ENCODE assay signal across 24 mouse cellular contexts in genomic region chr16:8504271-8504670, GRCm38 (mm10). TPM values are rescaled to one million over a fixed set of nuclear protein-coding genes. Genes with fewer than 3 reads are reported as not detected.
DNase-seq lines count a peak whose midpoint lies in the region; ATAC-seq and TF ChIP-seq lines count a peak whose summit lies in the region.
"Had no signal": no experiment of that assay in that cellular context is flagged by ENCODE, and none has a peak within 500 bp of the region (broad histone marks: within the 10 kb centered on the region; RNA-seq: fewer than 3 reads in every experiment).

No protein-coding gene starts in this region.

- H3K9me3 ChIP-seq in intestine, postnatal 0 days (ENCODE audit: control insufficient read depth), result no peaks in the 10 kb centered on the region
- no peaks in the 10 kb centered on the region for H3K9me3 ChIP-seq in intestine, embryonic 15.5 days
- H3K9me3 ChIP-seq in lung, postnatal 0 days (ENCODE audit: low read length), result no peaks in the 10 kb centered on the region
- no peaks in the 10 kb centered on the region for H3K9me3 ChIP-seq in limb, embryonic 14.5 days (ENCODE audit: control insufficient read depth, low read length)
- H3K9me3 ChIP-seq: forebrain, embryonic 13.5 days; G1E; heart, embryonic 10.5 days; liver, embryonic 15.5 days had no signal

- no peak for TF ChIP-seq POLR2A in limb, embryonic 14.5 days (IDR thresholded peaks at IDR 0.05; ENCODE audit: borderline replicate concordance, extremely low read depth, insufficient read depth, insufficient read length)

- WGBS in intestine, postnatal 0 days, result 26% methylated on average over 2 of the region's 2 CpGs
- WGBS in intestine, embryonic 15.5 days, result 30% methylated on average over 2 of the region's 2 CpGs
- WGBS in lung, postnatal 0 days, result 45% methylated on average over 2 of the region's 2 CpGs
- WGBS in limb, embryonic 14.5 days, result 49% methylated on average over 2 of the region's 2 CpGs

- peak; percentile 42 for TF ChIP-seq CTCF in intestine, postnatal 0 days (IDR thresholded peaks at IDR 0.05; ENCODE audit: low read depth)
- no peak; the same call in 1 of the 2 replicates for TF ChIP-seq CTCF in lung, postnatal 0 days (IDR thresholded peaks at IDR 0.05)

- peak; percentile 31 to 44 for DNase-seq in adrenal gland, postnatal 36 days
- no peak for DNase-seq in adrenal gland, adult 2 months
- DNase-seq in lung, postnatal 0 days (ENCODE audit: low spot score), result peak; percentile 19
- no peak for DNase-seq in lung, postnatal 25 days (ENCODE audit: low spot score)
- DNase-seq in limb, embryonic 14.5 days (ENCODE audit: low spot score), result peak; percentile 21
- no peak for DNase-seq in left cerebral cortex, adult 11 months (ENCODE audit: low spot score)
- DNase-seq: B cell, adult 2 months; cerebellum, adult 18-20 months; cerebellum, postnatal 36 days; gastrocnemius, adult 2 months; kidney, adult 11 months; kidney, postnatal 36 days; liver; lung, postnatal 14 days; midbrain, embryonic 14.5 days; right cerebral cortex, postnatal 14 days had no signal

- no peak for TF ChIP-seq EP300 in lung, postnatal 0 days (IDR thresholded peaks at IDR 0.05)

- H3K27ac ChIP-seq in intestine, postnatal 0 days (ENCODE audit: low read depth, low read length), result no peak overlapping the region
- no peak overlapping the region for H3K27ac ChIP-seq in intestine, embryonic 15.5 days
- H3K27ac ChIP-seq in lung, postnatal 0 days (ENCODE audit: low read length), result no peak overlapping the region
- H3K27ac ChIP-seq in limb, embryonic 14.5 days (replicated peaks; ENCODE audit: low read depth, low read length), result no peak overlapping the region
- H3K27ac ChIP-seq: forebrain, embryonic 13.5 days; gastrocnemius, adult 2 months; heart, embryonic 10.5 days; hindbrain, postnatal 0 days; liver, embryonic 15.5 days had no signal

- no peak for ATAC-seq in intestine, postnatal 0 days
- no peak for ATAC-seq in intestine, embryonic 15.5 days
- no peak for ATAC-seq in lung, postnatal 0 days
- ATAC-seq in limb, embryonic 14.5 days (ENCODE audit: low FRiP score, low read depth), result no peak
- ATAC-seq: activated CD4-positive, CD25-positive, alpha-beta regulatory T cell, adult 4 months; forebrain, embryonic 13.5 days; hindbrain, postnatal 0 days had no signal

- no peaks in the 10 kb centered on the region for H3K36me3 ChIP-seq in intestine, postnatal 0 days (ENCODE audit: control insufficient read depth, insufficient read depth)
- no peaks in the 10 kb centered on the region for H3K36me3 ChIP-seq in intestine, embryonic 15.5 days
- no peaks in the 10 kb centered on the region for H3K36me3 ChIP-seq in lung, postnatal 0 days (ENCODE audit: insufficient read depth, low read length)
- H3K36me3 ChIP-seq in limb, embryonic 14.5 days (ENCODE audit: control insufficient read depth, insufficient read depth, low read length), result no peaks in the 10 kb centered on the region
- H3K36me3 ChIP-seq: G1E; heart, embryonic 10.5 days; liver, embryonic 15.5 days had no signal

- no peak overlapping the region for H3K4me2 ChIP-seq in intestine, postnatal 0 days (replicated peaks; ENCODE audit: low read depth)
- H3K4me2 ChIP-seq in intestine, embryonic 15.5 days (replicated peaks), result no peak overlapping the region
- H3K4me2 ChIP-seq in lung, postnatal 0 days (replicated peaks; ENCODE audit: low read depth, low read length), result no peak overlapping the region
- H3K4me2 ChIP-seq in limb, embryonic 14.5 days (replicated peaks; ENCODE audit: low read depth, low read length, severe bottlenecking), result no peak overlapping the region
- H3K4me2 ChIP-seq: forebrain, embryonic 13.5 days; liver, embryonic 15.5 days had no signal

- H3K27me3 ChIP-seq in intestine, postnatal 0 days (replicated peaks; ENCODE audit: control insufficient read depth, insufficient read depth, low read length), result no peaks in the 10 kb centered on the region
- H3K27me3 ChIP-seq in intestine, embryonic 15.5 days (replicated peaks), result no peaks in the 10 kb centered on the region
- H3K27me3 ChIP-seq in lung, postnatal 0 days (replicated peaks; ENCODE audit: insufficient read depth, low read length), result no peaks in the 10 kb centered on the region
- no peaks in the 10 kb centered on the region for H3K27me3 ChIP-seq in limb, embryonic 14.5 days (ENCODE audit: control insufficient read depth, insufficient read depth, low read length)
- H3K27me3 ChIP-seq: liver, embryonic 15.5 days had no signal

- no peak overlapping the region for H3K9ac ChIP-seq in intestine, postnatal 0 days (ENCODE audit: low read depth, low read length)
- no peak overlapping the region for H3K9ac ChIP-seq in intestine, embryonic 15.5 days
- no peak overlapping the region for H3K9ac ChIP-seq in lung, postnatal 0 days (replicated peaks; ENCODE audit: low read depth)
- H3K9ac ChIP-seq in limb, embryonic 14.5 days (ENCODE audit: low read depth, low read length, severe bottlenecking), result no peak overlapping the region
- H3K9ac ChIP-seq: forebrain, embryonic 13.5 days; liver, embryonic 15.5 days had no signal

- H3K4me3 ChIP-seq in intestine, postnatal 0 days (ENCODE audit: low read depth, low read length), result no peak overlapping the region
- H3K4me3 ChIP-seq in intestine, embryonic 15.5 days (replicated peaks), result no peak overlapping the region
- H3K4me3 ChIP-seq in lung, postnatal 0 days (ENCODE audit: low read depth, low read length), result no peak overlapping the region
- no peak overlapping the region for H3K4me3 ChIP-seq in limb, embryonic 14.5 days (replicated peaks; ENCODE audit: low read length)
- H3K4me3 ChIP-seq: forebrain, embryonic 13.5 days; gastrocnemius, adult 2 months; heart, embryonic 10.5 days; liver, embryonic 15.5 days had no signal

- H3K4me1 ChIP-seq in intestine, postnatal 0 days (replicated peaks; ENCODE audit: control insufficient read depth, insufficient read depth, low read length), result no peaks in the 10 kb centered on the region
- no peaks in the 10 kb centered on the region for H3K4me1 ChIP-seq in intestine, embryonic 15.5 days (replicated peaks)
- no peaks in the 10 kb centered on the region for H3K4me1 ChIP-seq in lung, postnatal 0 days (ENCODE audit: insufficient read depth, low read depth, low read length)
- H3K4me1 ChIP-seq in limb, embryonic 14.5 days (ENCODE audit: control insufficient read depth, insufficient read depth, low read length), result no peaks in the 10 kb centered on the region
- H3K4me1 ChIP-seq: forebrain, embryonic 13.5 days; heart, embryonic 10.5 days; liver, embryonic 15.5 days had no signal

RNA-seq across cellular contexts. Expression of gene Abat, which starts 9.0 kb away (rescaled TPM):
- total RNA-seq in adrenal gland, postnatal 36 days (2021), result 10 to 100 TPM; 77.3 to 82.1 TPM
- total RNA-seq in adrenal gland, adult 2 months (2021), result 100 to 1,000 TPM in 1 of 2 experiments, 10 to 100 TPM in 1; 66.4 to 111 TPM
- polyA plus RNA-seq in adrenal gland, adult 2 months (2012; rRNA removed), result 37.9 and 46.4 TPM in 2 replicates
- 30.8 and 31.0 TPM in 2 replicates for polyA plus RNA-seq in intestine, postnatal 0 days (2015; fragmentation: Nextera tagmentation; extraction: Ambion mirVana)
- polyA plus RNA-seq in intestine, embryonic 15.5 days (2015; fragmentation: Nextera tagmentation; extraction: Ambion mirVana), result 72.4 and 74.1 TPM in 2 replicates
- polyA plus RNA-seq in lung, postnatal 0 days (2015; fragmentation: Nextera tagmentation; extraction: Ambion mirVana), result 4.2 and 5.2 TPM in 2 replicates
- 23.2 and 25.9 TPM in 2 replicates for polyA plus RNA-seq in limb, embryonic 14.5 days (2012; rRNA removed)
- 19.1 and 23.6 TPM in 2 replicates for polyA plus RNA-seq in limb, embryonic 14.5 days (2014; fragmentation: Nextera tagmentation; extraction: Ambion mirVana)
- polyA plus RNA-seq: G1E had no signal

RNA-seq across cellular contexts. Expression of gene Mettl22, which starts 33.7 kb away (rescaled TPM):
- 10 to 100 TPM; 10.4 to 15.8 TPM for total RNA-seq in adrenal gland, postnatal 36 days (2021)
- total RNA-seq in adrenal gland, adult 2 months (2021), result 10 to 100 TPM; 15.1 to 19.3 TPM
- polyA plus RNA-seq in adrenal gland, adult 2 months (2012; rRNA removed), result 25.2 and 30.1 TPM in 2 replicates
- polyA plus RNA-seq in intestine, postnatal 0 days (2015; fragmentation: Nextera tagmentation; extraction: Ambion mirVana), result 12.3 and 14.8 TPM in 2 replicates
- polyA plus RNA-seq in intestine, embryonic 15.5 days (2015; fragmentation: Nextera tagmentation; extraction: Ambion mirVana), result 14.2 and 16.8 TPM in 2 replicates
- 8.6 and 11.5 TPM in 2 replicates for polyA plus RNA-seq in lung, postnatal 0 days (2015; fragmentation: Nextera tagmentation; extraction: Ambion mirVana)
- 42.4 and 42.6 TPM in 2 replicates for polyA plus RNA-seq in limb, embryonic 14.5 days (2012; rRNA removed)
- 22.9 and 28.7 TPM in 2 replicates for polyA plus RNA-seq in limb, embryonic 14.5 days (2014; fragmentation: Nextera tagmentation; extraction: Ambion mirVana)

Comparison
In these comparisons a context has a peak if more than half of its experiments do, and no peak if none do; other contexts are left out.
1. DNase-seq: peak in adrenal gland, postnatal 36 days (2 of 2), lung, postnatal 0 days (single experiment) and limb, embryonic 14.5 days (single experiment); none in adrenal gland, adult 2 months (single experiment), lung, postnatal 25 days (single experiment) and left cerebral cortex, adult 11 months (single experiment).